Mouse (Mus musculus) hindbrain, postnatal 0 days (tissue): ENCODE measurements around the gene Pard3b. TPM values are rescaled to one million over a fixed set of nuclear protein-coding genes. Genes with fewer than 3 reads are reported as not detected.

Experiments
- ATAC-seq: fragments of 200-750 bp; cut with Nextera tagmentation; 2 replicates; pipeline ENCODE4 v1.8.0; 2017; ENCODE audit warnings: mild to moderate bottlenecking, moderate TSS enrichment, moderate library complexity
- DNase-seq: peaks from one replicate; pipeline ENCODE4 v3.0.0-alpha.2; 2015; ENCODE audit warnings: low spot score
- H3K27ac ChIP-seq: fragments of 300-500 bp; sonication (generic); 2 replicates; pipeline ENCODE4 v1.5.1; 2014; ENCODE audit warnings: mild to moderate bottlenecking
- H3K27me3 ChIP-seq: fragments of 300-500 bp; sonication (generic); 2 replicates; pipeline ENCODE4 v1.6.1; 2014; ENCODE audit warnings: low read length, mixed read lengths; ENCODE audit not compliant: insufficient read depth
- H3K36me3 ChIP-seq: fragments of 300-500 bp; sonication (generic); 2 replicates; pipeline ENCODE4 v1.6.1; 2014; ENCODE audit warnings: low read length, mixed read lengths; ENCODE audit not compliant: insufficient read depth
- H3K4me1 ChIP-seq: fragments of 300-500 bp; sonication (generic); 2 replicates; pipeline ENCODE4 v1.6.1; 2014; ENCODE audit warnings: antibody characterized with exemption, low read length, mixed read lengths; ENCODE audit not compliant: insufficient read depth
- H3K4me2 ChIP-seq: fragments of 300-500 bp; sonication (generic); 2 replicates; pipeline ENCODE4 v1.6.1; 2014; ENCODE audit warnings: low read depth, mild to moderate bottlenecking, low read length, moderate library complexity, mixed read lengths
- H3K4me3 ChIP-seq: fragments of 300-500 bp; sonication (generic); 2 replicates; pipeline ENCODE4 v1.5.1; 2014; ENCODE audit warnings: low read length
- H3K9ac ChIP-seq: fragments of 300-500 bp; sonication (generic); replicated peaks from 2 replicates; pipeline ENCODE4 v1.6.1; 2014; ENCODE audit warnings: mild to moderate bottlenecking, low read length, moderate library complexity, mixed read lengths
- H3K9me3 ChIP-seq: fragments of 300-500 bp; sonication (generic); 2 replicates; pipeline ENCODE4 v1.6.1; 2016; ENCODE audit warnings: low read length, mixed read lengths
- CTCF ChIP-seq: IDR thresholded peaks from 2 replicates; pipeline ENCODE4 v1.5.1; 2016; ENCODE audit warnings: antibody characterized with exemption, control low read depth, low read depth
- WGBS: fragments of 180-500 bp; shearing (Covaris S2); extraction: QIAGEN DNeasy Blood & Tissue Kit; methylation state at CpG from one replicate; pipeline ENCODE4 v1.1.7; 2014; 5-methylcytosine and 5-hydroxymethylcytosine counted together
- polyA plus RNA-seq: library from polyadenylated mRNA; unstranded; fragments of >200 nt; fragmentation: Nextera tagmentation; extraction: Ambion mirVana; gene quantifications from 2 replicates; pipeline ENCODE4 v1.2.1, GENCODE M21; 2015
- total RNA-seq: library from RNA; depleted of rRNA; stranded (reverse); fragments of >200 nt; gene quantifications from 2 replicates; pipeline ENCODE4 v1.2.3, GENCODE M21; 2014

Pard3b gene
- total and polyA plus RNA-seq, 2 experiments from 2014 or later: 5.6 to 9.6 TPM

- DNase-seq (no peak), ATAC-seq (no peak)
- TF ChIP-seq CTCF: no peak
- Histone ChIP-seq H3K27me3 (no peaks in the 10 kb centered on the region), H3K4me3 (no peak overlapping the region), H3K36me3 (no peaks in the 10 kb centered on the region), H3K9me3 (no peaks in the 10 kb centered on the region), H3K4me1 (no peaks in the 10 kb centered on the region), H3K27ac (no peak overlapping the region), H3K9ac (no peak overlapping the region), H3K4me2 (no peak overlapping the region)
- WGBS: 84% methylated on average over 7 of the region's 7 CpGs
Observed at GRCm38 (mm10) chr1:62521368-62521767, 882.7 kb downstream of the Pard3b start.

DNA sequence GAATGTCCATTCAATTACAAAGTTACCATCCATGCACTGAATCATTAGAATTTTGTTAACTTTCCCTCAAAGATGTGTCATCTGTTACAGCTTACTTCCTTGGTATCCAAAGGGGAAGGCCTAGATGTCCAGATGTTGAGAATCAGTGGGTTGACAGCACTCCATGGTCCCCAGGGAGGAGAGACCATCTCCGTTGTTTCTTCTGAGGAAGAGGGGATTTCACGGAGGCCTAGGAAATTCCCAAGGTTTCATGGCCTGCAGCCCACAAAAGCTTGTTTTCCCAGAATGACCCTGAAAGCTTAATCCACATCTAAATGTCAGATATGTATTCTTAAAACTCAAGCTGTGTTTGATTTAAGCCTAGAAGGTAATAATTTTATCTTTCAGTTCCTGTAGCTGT, 884.1 kb downstream of the Pard3b start:
- Histone ChIP-seq H3K36me3 (no peaks in the 10 kb centered on the region), H3K9ac (no peak overlapping the region), H3K27me3 (no peaks in the 10 kb centered on the region), H3K27ac (no peak overlapping the region), H3K4me1 (no peaks in the 10 kb centered on the region), H3K4me3 (no peak overlapping the region), H3K9me3 (no peaks in the 10 kb centered on the region), H3K4me2 (no peak overlapping the region)
- no peak for DNase-seq
- no peak for TF ChIP-seq CTCF
- WGBS: 64% methylated on average over 2 of the region's 2 CpGs
- no peak for ATAC-seq

- Histone ChIP-seq H3K36me3 (no peaks in the 10 kb centered on the region), H3K9me3 (no peaks in the 10 kb centered on the region), H3K27ac (no peak overlapping the region), H3K9ac (no peak overlapping the region), H3K27me3 (no peaks in the 10 kb centered on the region), H3K4me1 (no peaks in the 10 kb centered on the region), H3K4me2 (no peak overlapping the region), H3K4me3 (no peak overlapping the region)
- DNase-seq (no peak), ATAC-seq (no peak)
- 68% methylated on average over 7 of the region's 7 CpGs for WGBS
- TF ChIP-seq CTCF: no peak
Observed at GRCm38 (mm10) chr1:62527788-62528187, 889.2 kb downstream of the Pard3b start.

- H3K27ac ChIP-seq: no peak overlapping the region
- TF ChIP-seq CTCF: no peak
- H3K36me3 ChIP-seq: no peaks in the 10 kb centered on the region
- no peak overlapping the region for H3K4me2 ChIP-seq
- no peaks in the 10 kb centered on the region for H3K4me1 ChIP-seq
- 62% methylated on average over 8 of the region's 8 CpGs for WGBS
- ATAC-seq (no peak), DNase-seq (no peak)
- H3K27me3 ChIP-seq: no peaks in the 10 kb centered on the region
- H3K9ac ChIP-seq: no peak overlapping the region
- H3K4me3 ChIP-seq: no peak overlapping the region
- no peaks in the 10 kb centered on the region for H3K9me3 ChIP-seq
Observed at GRCm38 (mm10) chr1:62529941-62530340, 891.3 kb downstream of the Pard3b start.

- WGBS: 88% methylated on average over 10 of the region's 10 CpGs
Observed at GRCm38 (mm10) chr1:62532426-62533126, 894.0 kb downstream of the Pard3b start.

GRCm38 (mm10) chr1:62548953-62549352, 910.3 kb downstream of the Pard3b start:
- 97% methylated on average over 4 of the region's 4 CpGs for WGBS
- DNase-seq (no peak), ATAC-seq (no peak)
- H3K36me3 ChIP-seq: no peaks in the 10 kb centered on the region
- H3K9me3 ChIP-seq: no peaks in the 10 kb centered on the region
- no peak overlapping the region for H3K27ac ChIP-seq
- H3K4me2 ChIP-seq: no peak overlapping the region
- no peaks in the 10 kb centered on the region for H3K4me1 ChIP-seq
- no peaks in the 10 kb centered on the region for H3K27me3 ChIP-seq
- no peak overlapping the region for H3K4me3 ChIP-seq
- no peak overlapping the region for H3K9ac ChIP-seq
- TF ChIP-seq CTCF: no peak

More at GRCm38 (mm10) chr1:62532426-62533126, 894.0 kb downstream of the Pard3b start:
- no peak for TF ChIP-seq CTCF
- Histone ChIP-seq H3K4me1 (no peaks in the 10 kb centered on the region), H3K27me3 (no peaks in the 10 kb centered on the region), H3K9ac (no peak overlapping the region), H3K4me3 (no peak overlapping the region), H3K9me3 (no peaks in the 10 kb centered on the region), H3K36me3 (no peaks in the 10 kb centered on the region), H3K4me2 (no peak overlapping the region), H3K27ac (no peak overlapping the region)
- ATAC-seq (no peak), DNase-seq (no peak)

DNA sequence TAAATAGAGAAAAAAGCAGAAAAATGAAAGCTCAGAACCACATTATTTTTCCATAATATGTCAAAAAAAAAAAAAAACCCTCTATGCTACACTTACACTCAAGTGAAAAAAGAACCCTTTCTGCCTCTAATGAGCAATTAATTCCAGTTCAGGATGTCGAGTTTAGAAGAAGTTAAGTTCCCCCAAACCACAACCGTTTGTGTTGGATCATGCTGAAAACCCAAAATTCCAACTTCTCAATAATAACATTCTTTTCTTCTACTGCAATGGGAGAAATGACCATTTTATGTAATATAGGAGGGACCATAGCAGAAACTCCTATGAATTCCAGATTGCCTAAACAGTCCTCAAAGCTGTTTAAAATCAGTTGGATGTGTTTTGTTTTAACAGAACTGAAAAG, 911.9 kb downstream of the Pard3b start:
- Histone ChIP-seq H3K4me3 (no peak overlapping the region), H3K9ac (no peak overlapping the region), H3K4me2 (no peak overlapping the region), H3K27ac (no peak overlapping the region), H3K4me1 (no peaks in the 10 kb centered on the region), H3K27me3 (no peaks in the 10 kb centered on the region), H3K9me3 (no peaks in the 10 kb centered on the region), H3K36me3 (no peaks in the 10 kb centered on the region)
- TF ChIP-seq CTCF: no peak
- no peak for ATAC-seq
- no peak for DNase-seq
- WGBS: 80% methylated on average over 2 of the region's 2 CpGs
